Mouse (Mus musculus): ENCODE data around the gene Olfr1051. TPM values are rescaled to one million over a fixed set of nuclear protein-coding genes. Genes with fewer than 3 reads are reported as not detected.

The Olfr1051 gene
- polyA plus RNA-seq (2014; fragmentation: Illumina TruSeq; extraction: RNeasy Lipid Tissue Mini Kit (QIAGEN cat#74804); ENCODE audit: low replicate concordance), result not detected

GRCm38 (mm10) chr2:86278988-86279387, at the start of gene Olfr1051:
Gene Olfr1051 (minus strand): TSS chr2:86279088.

GRCm38 (mm10) chr2:86315184-86315583, 36.3 kb upstream of the Olfr1051 start, which contains the start of gene Olfr1053:
Gene Olfr1053 (minus strand): TSS chr2:86315284.

GRCm38 (mm10) chr2:86292155-86292554, 13.3 kb upstream of the Olfr1051 start, which contains the start of gene Olfr1052:
Gene Olfr1052 (plus strand): TSS chr2:86292455.

GRCm38 (mm10) chr2:86258228-86258627, 20.7 kb downstream of the Olfr1051 start, which contains the start of gene Olfr1049:
Gene Olfr1049 (minus strand): TSS chr2:86258328.

GRCm38 (mm10) chr2:86240189-86240588, 38.7 kb downstream of the Olfr1051 start, which contains the start of gene Olfr1048:
Gene Olfr1048 (minus strand): TSS chr2:86240289.

GRCm38 (mm10) chr2:86231301-86231700, 47.6 kb downstream of the Olfr1051 start, which contains the start of gene Olfr1047:
Gene Olfr1047 (minus strand): TSS chr2:86231401.

Other genes with a start within 250 kb of the Olfr1051 start
- gene Olfr1034, start 233.2 kb downstream of the Olfr1051 start, polyA plus RNA-seq (2014; fragmentation: Illumina TruSeq; extraction: RNeasy Lipid Tissue Mini Kit (QIAGEN cat#74804); ENCODE audit: low replicate concordance), result 0.89 TPM
- gene Olfr1036, start 205.1 kb downstream of the Olfr1051 start, polyA plus RNA-seq (2014; fragmentation: Illumina TruSeq; extraction: RNeasy Lipid Tissue Mini Kit (QIAGEN cat#74804); ENCODE audit: low replicate concordance), result not detected
- gene Olfr1037, start 191.7 kb downstream of the Olfr1051 start, polyA plus RNA-seq (2014; fragmentation: Illumina TruSeq; extraction: RNeasy Lipid Tissue Mini Kit (QIAGEN cat#74804); ENCODE audit: low replicate concordance), result not detected
- not detected for gene Olfr1039, start 143.2 kb downstream of the Olfr1051 start, polyA plus RNA-seq (2014; fragmentation: Illumina TruSeq; extraction: RNeasy Lipid Tissue Mini Kit (QIAGEN cat#74804); ENCODE audit: low replicate concordance)
- not detected for gene Olfr1040, start 132.4 kb downstream of the Olfr1051 start, polyA plus RNA-seq (2014; fragmentation: Illumina TruSeq; extraction: RNeasy Lipid Tissue Mini Kit (QIAGEN cat#74804); ENCODE audit: low replicate concordance)
- gene Olfr1042, start 117.2 kb downstream of the Olfr1051 start, polyA plus RNA-seq (2014; fragmentation: Illumina TruSeq; extraction: RNeasy Lipid Tissue Mini Kit (QIAGEN cat#74804); ENCODE audit: low replicate concordance), result not detected
- not detected for gene Olfr1043, start 111.6 kb downstream of the Olfr1051 start, polyA plus RNA-seq (2014; fragmentation: Illumina TruSeq; extraction: RNeasy Lipid Tissue Mini Kit (QIAGEN cat#74804); ENCODE audit: low replicate concordance)
- gene Olfr1044, start 101.3 kb downstream of the Olfr1051 start, polyA plus RNA-seq (2014; fragmentation: Illumina TruSeq; extraction: RNeasy Lipid Tissue Mini Kit (QIAGEN cat#74804); ENCODE audit: low replicate concordance), result not detected
- not detected for gene Olfr52, start 93.4 kb downstream of the Olfr1051 start, polyA plus RNA-seq (2014; fragmentation: Illumina TruSeq; extraction: RNeasy Lipid Tissue Mini Kit (QIAGEN cat#74804); ENCODE audit: low replicate concordance)
- gene Olfr1045, start 76.1 kb downstream of the Olfr1051 start, polyA plus RNA-seq (2014; fragmentation: Illumina TruSeq; extraction: RNeasy Lipid Tissue Mini Kit (QIAGEN cat#74804); ENCODE audit: low replicate concordance), result not detected
- not detected for gene Olfr1046, start 59.8 kb downstream of the Olfr1051 start, polyA plus RNA-seq (2014; fragmentation: Illumina TruSeq; extraction: RNeasy Lipid Tissue Mini Kit (QIAGEN cat#74804); ENCODE audit: low replicate concordance)
- not detected for gene Olfr1047, start 47.7 kb downstream of the Olfr1051 start, polyA plus RNA-seq (2014; fragmentation: Illumina TruSeq; extraction: RNeasy Lipid Tissue Mini Kit (QIAGEN cat#74804); ENCODE audit: low replicate concordance)
- gene Olfr1048, start 38.8 kb downstream of the Olfr1051 start, polyA plus RNA-seq (2014; fragmentation: Illumina TruSeq; extraction: RNeasy Lipid Tissue Mini Kit (QIAGEN cat#74804); ENCODE audit: low replicate concordance), result not detected
- not detected for gene Olfr1049, start 20.8 kb downstream of the Olfr1051 start, polyA plus RNA-seq (2014; fragmentation: Illumina TruSeq; extraction: RNeasy Lipid Tissue Mini Kit (QIAGEN cat#74804); ENCODE audit: low replicate concordance)
- gene Olfr1052, start 13.4 kb upstream of the Olfr1051 start, polyA plus RNA-seq (2014; fragmentation: Illumina TruSeq; extraction: RNeasy Lipid Tissue Mini Kit (QIAGEN cat#74804); ENCODE audit: low replicate concordance), result not detected
- gene Olfr1053, start 36.2 kb upstream of the Olfr1051 start, polyA plus RNA-seq (2014; fragmentation: Illumina TruSeq; extraction: RNeasy Lipid Tissue Mini Kit (QIAGEN cat#74804); ENCODE audit: low replicate concordance), result not detected
- gene Olfr1054, start 56.3 kb upstream of the Olfr1051 start, polyA plus RNA-seq (2014; fragmentation: Illumina TruSeq; extraction: RNeasy Lipid Tissue Mini Kit (QIAGEN cat#74804); ENCODE audit: low replicate concordance), result not detected
- gene Olfr1055, start 71.2 kb upstream of the Olfr1051 start, polyA plus RNA-seq (2014; fragmentation: Illumina TruSeq; extraction: RNeasy Lipid Tissue Mini Kit (QIAGEN cat#74804); ENCODE audit: low replicate concordance), result not detected
- gene Olfr1056, start 83.4 kb upstream of the Olfr1051 start, polyA plus RNA-seq (2014; fragmentation: Illumina TruSeq; extraction: RNeasy Lipid Tissue Mini Kit (QIAGEN cat#74804); ENCODE audit: low replicate concordance), result not detected
- not detected for gene Olfr1057, start 99.3 kb upstream of the Olfr1051 start, polyA plus RNA-seq (2014; fragmentation: Illumina TruSeq; extraction: RNeasy Lipid Tissue Mini Kit (QIAGEN cat#74804); ENCODE audit: low replicate concordance)
- not detected for gene Olfr1058, start 109.5 kb upstream of the Olfr1051 start, polyA plus RNA-seq (2014; fragmentation: Illumina TruSeq; extraction: RNeasy Lipid Tissue Mini Kit (QIAGEN cat#74804); ENCODE audit: low replicate concordance)
- not detected for gene Olfr1061, start 135.0 kb upstream of the Olfr1051 start, polyA plus RNA-seq (2014; fragmentation: Illumina TruSeq; extraction: RNeasy Lipid Tissue Mini Kit (QIAGEN cat#74804); ENCODE audit: low replicate concordance)
- not detected for gene Olfr1062, start 147.7 kb upstream of the Olfr1051 start, polyA plus RNA-seq (2014; fragmentation: Illumina TruSeq; extraction: RNeasy Lipid Tissue Mini Kit (QIAGEN cat#74804); ENCODE audit: low replicate concordance)
- not detected for gene Olfr1065, start 171.5 kb upstream of the Olfr1051 start, polyA plus RNA-seq (2014; fragmentation: Illumina TruSeq; extraction: RNeasy Lipid Tissue Mini Kit (QIAGEN cat#74804); ENCODE audit: low replicate concordance)
- not detected for gene Olfr1066, start 177.2 kb upstream of the Olfr1051 start, polyA plus RNA-seq (2014; fragmentation: Illumina TruSeq; extraction: RNeasy Lipid Tissue Mini Kit (QIAGEN cat#74804); ENCODE audit: low replicate concordance)
- gene Olfr228, start 208.3 kb upstream of the Olfr1051 start, polyA plus RNA-seq (2014; fragmentation: Illumina TruSeq; extraction: RNeasy Lipid Tissue Mini Kit (QIAGEN cat#74804); ENCODE audit: low replicate concordance), result not detected
- not detected for gene Olfr1076, start 229.4 kb upstream of the Olfr1051 start, polyA plus RNA-seq (2014; fragmentation: Illumina TruSeq; extraction: RNeasy Lipid Tissue Mini Kit (QIAGEN cat#74804); ENCODE audit: low replicate concordance)